Mouse (Mus musculus): ENCODE data around the gene Cerkl. TPM values are rescaled to one million over a fixed set of nuclear protein-coding genes. Genes with fewer than 3 reads are reported as not detected.

The Cerkl gene
- total RNA-seq, 1 experiment from 2014 or later, result 14.7 TPM

GRCm38 (mm10) chr2:79447198-79447597, 9.4 kb downstream of the Cerkl start:
- no peak for ATAC-seq (ENCODE audit: extremely low read depth, insufficient number of reproducible peaks, low FRiP score, poor library complexity, severe bottlenecking)

GRCm38 (mm10) chr2:79443861-79444620, 12.5 kb downstream of the Cerkl start:
- ATAC-seq (ENCODE audit: extremely low read depth, insufficient number of reproducible peaks, low FRiP score, poor library complexity, severe bottlenecking), result no peak

- no peak for ATAC-seq (ENCODE audit: extremely low read depth, insufficient number of reproducible peaks, low FRiP score, poor library complexity, severe bottlenecking)
These were observed 13.2 kb downstream of the Cerkl start for GRCm38 (mm10) chr2:79443401-79443800.

- no peak for ATAC-seq (ENCODE audit: extremely low read depth, insufficient number of reproducible peaks, low FRiP score, poor library complexity, severe bottlenecking)
These were observed 13.7 kb downstream of the Cerkl start for GRCm38 (mm10) chr2:79442906-79443305.

DNA sequence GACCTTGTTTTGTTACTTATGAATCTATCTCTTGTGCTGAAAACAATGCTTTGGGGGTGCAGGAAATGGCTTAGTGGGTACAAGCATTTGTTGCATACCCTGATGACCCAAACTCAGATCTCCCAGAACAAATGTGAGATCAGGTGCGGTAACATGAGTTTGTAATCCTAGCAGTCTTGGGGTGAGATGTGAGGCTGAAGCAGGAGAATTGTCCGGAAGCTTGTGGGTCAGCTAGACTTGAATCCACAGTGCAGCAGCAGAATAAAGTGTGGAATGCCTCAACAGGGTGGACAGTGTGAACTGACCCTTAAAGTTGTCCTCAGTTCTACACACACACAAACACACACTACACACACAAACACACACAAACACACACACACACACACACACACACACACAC, 14.4 kb downstream of the Cerkl start:
- no peak for ATAC-seq (ENCODE audit: extremely low read depth, insufficient number of reproducible peaks, low FRiP score, poor library complexity, severe bottlenecking)

GRCm38 (mm10) chr2:79430061-79430460, 26.5 kb downstream of the Cerkl start:
- no peak for ATAC-seq (ENCODE audit: extremely low read depth, insufficient number of reproducible peaks, low FRiP score, poor library complexity, severe bottlenecking)

DNA sequence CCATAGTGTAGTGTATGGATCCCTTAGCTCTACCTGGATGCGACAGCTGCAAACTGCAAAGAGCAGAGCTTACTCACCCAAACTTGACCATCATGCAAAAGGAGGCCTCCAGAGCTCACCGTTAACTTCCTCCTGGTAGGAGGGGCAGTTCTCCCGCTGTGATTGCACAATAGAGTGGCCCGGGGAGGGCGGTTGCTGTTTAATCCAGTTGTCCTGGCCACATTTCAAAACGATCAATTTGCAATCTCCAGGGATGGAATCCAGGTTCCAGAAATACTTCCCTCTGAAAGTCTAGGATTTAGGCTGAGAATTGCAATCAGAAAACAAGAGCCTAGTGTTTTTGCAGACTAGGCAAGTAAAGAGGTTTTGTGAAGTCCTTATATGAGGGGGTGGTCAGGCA, 26.9 kb downstream of the Cerkl start:
- 0 out of 2 replicates have a peak, but pooled peaks have one; percentile 6 for ATAC-seq (ENCODE audit: extremely low read depth, insufficient number of reproducible peaks, low FRiP score, poor library complexity, severe bottlenecking)

- no peak for ATAC-seq (ENCODE audit: extremely low read depth, insufficient number of reproducible peaks, low FRiP score, poor library complexity, severe bottlenecking)
These were observed 27.5 kb downstream of the Cerkl start for GRCm38 (mm10) chr2:79429108-79429507.

DNA sequence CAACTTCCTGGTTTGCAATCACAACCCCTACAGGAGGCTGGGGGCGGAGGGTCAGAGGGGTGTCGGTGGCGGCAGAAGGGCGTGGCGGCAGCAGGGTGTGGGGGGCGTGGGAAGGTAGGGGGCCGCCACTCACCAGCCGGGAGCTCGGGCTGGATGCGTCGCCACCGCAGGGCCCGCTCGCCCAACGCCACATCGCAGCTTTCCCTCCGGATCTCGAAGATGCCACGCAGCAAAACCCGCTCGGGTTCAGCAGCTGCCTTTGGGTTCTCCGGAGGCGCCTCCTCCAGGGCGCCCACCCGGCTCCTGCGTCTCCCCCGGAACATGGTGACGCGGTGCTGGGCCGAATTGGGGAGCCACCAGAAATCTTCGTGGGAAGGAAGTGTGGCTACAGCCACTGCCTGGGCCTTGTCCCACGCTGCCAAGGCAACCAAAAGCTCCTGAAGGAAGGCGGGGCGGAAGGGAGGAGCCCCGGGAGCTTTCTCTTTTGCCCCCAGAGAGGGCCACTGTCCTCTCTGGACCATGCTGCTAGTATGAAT, 27.9 kb downstream of the Cerkl start:
- ATAC-seq (ENCODE audit: extremely low read depth, insufficient number of reproducible peaks, low FRiP score, poor library complexity, severe bottlenecking), result no peak

GRCm38 (mm10) chr2:79428022-79428421, 28.6 kb downstream of the Cerkl start:
- ATAC-seq (ENCODE audit: extremely low read depth, insufficient number of reproducible peaks, low FRiP score, poor library complexity, severe bottlenecking), result no peak

DNA sequence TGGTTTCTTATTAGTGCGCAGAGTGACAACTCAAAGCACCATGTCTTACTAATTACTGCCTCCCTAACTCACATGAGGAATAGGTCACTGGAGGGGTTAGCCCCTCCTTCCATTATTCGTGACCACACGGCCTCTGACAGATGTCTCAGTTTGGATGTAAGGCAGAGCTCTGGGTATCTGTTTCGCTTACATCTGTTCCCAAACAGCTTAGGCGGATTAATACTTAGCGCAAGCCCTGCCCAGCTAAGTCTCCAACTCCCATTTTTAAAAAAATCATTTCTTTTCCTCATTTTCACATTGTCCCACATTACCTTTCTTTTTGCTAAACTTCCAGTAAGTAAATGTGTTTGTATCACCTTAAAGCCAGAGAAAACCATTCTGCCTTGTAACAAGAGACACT, 34.9 kb downstream of the Cerkl start:
- ATAC-seq (ENCODE audit: extremely low read depth, insufficient number of reproducible peaks, low FRiP score, poor library complexity, severe bottlenecking), result no peak

DNA sequence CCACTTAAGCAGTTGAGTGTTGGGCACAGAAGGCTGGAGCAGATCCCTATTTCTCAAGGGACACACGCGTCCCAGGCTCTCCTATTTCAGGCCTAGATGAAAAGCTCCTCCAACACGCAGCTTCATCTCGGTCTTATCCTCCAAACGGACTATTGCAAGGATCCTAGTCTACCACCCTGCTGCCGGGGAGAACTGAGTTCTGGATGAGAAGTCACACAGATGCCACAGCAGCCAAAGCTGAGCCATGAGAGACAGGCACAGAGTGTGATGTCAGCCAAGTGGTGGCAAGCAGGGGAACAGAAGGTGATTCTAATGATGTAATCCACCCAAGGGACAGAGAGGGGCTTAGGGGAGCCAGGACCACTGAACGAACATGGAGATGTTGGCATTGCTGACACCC, 42.1 kb downstream of the Cerkl start:
- no peak for ATAC-seq (ENCODE audit: extremely low read depth, insufficient number of reproducible peaks, low FRiP score, poor library complexity, severe bottlenecking)

DNA sequence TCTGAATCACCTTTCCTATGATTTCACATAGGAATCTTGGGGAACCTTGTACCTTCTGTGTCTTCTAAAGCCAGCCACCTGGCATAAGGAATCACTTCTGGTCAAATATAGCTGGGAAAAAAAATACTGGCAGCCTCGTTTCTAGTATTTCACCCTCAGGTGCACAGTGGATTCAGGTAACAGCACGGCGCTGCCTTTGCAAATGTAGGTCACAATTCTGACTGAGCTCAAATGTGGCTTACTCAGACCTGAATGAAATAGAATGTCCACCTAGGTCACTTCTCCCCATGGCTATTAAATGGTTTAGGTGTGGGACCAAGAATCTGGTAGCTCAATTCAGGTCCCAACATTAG, 45.7 kb downstream of the Cerkl start:
- no peak for ATAC-seq (ENCODE audit: extremely low read depth, insufficient number of reproducible peaks, low FRiP score, poor library complexity, severe bottlenecking)

GRCm38 (mm10) chr2:79410247-79410902, 46.2 kb downstream of the Cerkl start:
- no peak for ATAC-seq (ENCODE audit: extremely low read depth, insufficient number of reproducible peaks, low FRiP score, poor library complexity, severe bottlenecking)

GRCm38 (mm10) chr2:79405661-79406405, 50.8 kb downstream of the Cerkl start:
- ATAC-seq (ENCODE audit: extremely low read depth, insufficient number of reproducible peaks, low FRiP score, poor library complexity, severe bottlenecking), result no peak

GRCm38 (mm10) chr2:79400045-79400444, 56.5 kb downstream of the Cerkl start:
- no peak for ATAC-seq (ENCODE audit: extremely low read depth, insufficient number of reproducible peaks, low FRiP score, poor library complexity, severe bottlenecking)

DNA sequence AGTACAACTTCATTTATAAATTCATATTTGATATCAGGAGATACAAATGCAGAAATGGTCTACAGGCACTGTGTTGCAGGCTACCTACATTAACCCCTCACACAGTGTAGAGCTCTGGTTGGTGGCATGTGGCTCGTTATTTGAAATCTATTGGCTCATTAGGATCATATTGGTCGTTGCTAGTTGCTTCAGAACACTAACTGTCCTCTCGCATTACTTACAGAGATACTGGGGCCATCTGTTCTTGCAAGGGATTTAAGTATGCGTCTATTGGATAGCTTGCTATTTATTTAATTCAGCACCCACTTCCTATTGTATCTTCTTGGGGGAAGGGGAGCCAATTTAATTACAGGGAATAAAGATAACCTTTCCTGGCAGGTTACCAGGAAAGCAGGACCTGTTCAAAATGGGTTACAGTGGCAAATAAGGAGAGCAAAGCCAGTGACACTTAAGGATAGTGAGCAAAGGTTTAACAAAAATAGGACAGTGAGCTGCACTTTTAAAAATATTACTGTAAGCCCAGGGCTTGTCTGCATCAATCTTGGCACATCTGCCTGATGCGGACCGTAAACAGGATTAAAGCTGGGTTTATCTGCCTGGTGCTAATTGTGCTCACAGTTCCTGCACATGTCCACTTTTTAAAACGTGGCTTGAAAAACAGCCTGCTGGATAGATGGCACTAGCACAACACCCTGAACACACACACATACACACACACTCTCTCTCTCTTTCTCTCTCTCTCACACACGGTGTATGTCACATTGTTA, 57.2 kb downstream of the Cerkl start:
- no peak for ATAC-seq (ENCODE audit: extremely low read depth, insufficient number of reproducible peaks, low FRiP score, poor library complexity, severe bottlenecking)

DNA sequence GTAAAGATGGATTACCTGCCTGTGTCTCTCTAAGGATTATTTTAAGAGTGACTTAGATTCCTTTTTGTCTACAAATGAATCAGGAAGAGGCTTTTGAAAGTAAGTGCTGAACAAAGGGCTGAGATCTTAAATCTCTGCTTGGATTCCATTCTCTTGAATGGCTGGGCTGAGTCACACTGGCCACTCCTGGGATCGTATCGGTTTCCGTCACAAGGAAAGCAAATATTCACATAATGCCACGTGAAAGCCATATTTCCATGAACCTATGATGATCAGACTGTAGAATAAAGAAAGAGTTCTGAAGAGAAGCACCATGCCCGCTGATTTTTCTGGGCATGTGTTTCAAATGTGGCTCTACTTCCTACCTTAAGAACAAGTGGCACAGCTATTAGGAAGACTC, 57.8 kb downstream of the Cerkl start:
- ATAC-seq (ENCODE audit: extremely low read depth, insufficient number of reproducible peaks, low FRiP score, poor library complexity, severe bottlenecking), result no peak

GRCm38 (mm10) chr2:79398343-79398742, 58.2 kb downstream of the Cerkl start:
- no peak for ATAC-seq (ENCODE audit: extremely low read depth, insufficient number of reproducible peaks, low FRiP score, poor library complexity, severe bottlenecking)

Measured in neutrophil, adult 5-6 weeks (primary cell).